In genomic region chr5:116024327-116024739, GRCm38 (mm10) we compare ENCODE assay signal across 7 mouse cellular contexts. TPM values are rescaled to one million over a fixed set of nuclear protein-coding genes. Genes with fewer than 3 reads are reported as not detected.
DNase-seq lines count a peak whose midpoint lies in the region; ATAC-seq and TF ChIP-seq lines count a peak whose summit lies in the region.

Gene Prkab1, minus strand, starts transcription at chr5:116024508.

- ATAC-seq in intestine, postnatal 0 days: peak; percentile 90
- peak; percentile 96 for ATAC-seq in midbrain, embryonic 12.5 days (ENCODE audit: low FRiP score, low read depth)

- H3K9me3 ChIP-seq in intestine, postnatal 0 days (ENCODE audit: control insufficient read depth): no peaks in the 10 kb centered on the region
- no peaks in the 10 kb centered on the region for H3K9me3 ChIP-seq in midbrain, embryonic 12.5 days

- TF ChIP-seq POLR2A in small intestine, adult 2 months (IDR thresholded peaks at IDR 0.05; ENCODE audit: low read depth, low read length): peak; percentile 84; the same call in 1 of the 2 replicates

- H3K36me3 ChIP-seq in intestine, postnatal 0 days (ENCODE audit: control insufficient read depth, insufficient read depth): peaks cover 21% of the 10 kb centered on the region
- H3K36me3 ChIP-seq in midbrain, embryonic 12.5 days: peaks cover 25% of the 10 kb centered on the region
- H3K36me3 ChIP-seq in small intestine, adult 2 months (ENCODE audit: control insufficient read depth, insufficient read depth, low read length): peaks cover 23% of the 10 kb centered on the region

- intact Hi-C loops in left cerebral cortex, postnatal 4 days (cut with DNase I): no loop called here

- H3K9ac ChIP-seq in intestine, postnatal 0 days (ENCODE audit: low read depth, low read length): peak within 1 kb of the TSS; percentile 56
- peak within 1 kb of the TSS; percentile 85 for H3K9ac ChIP-seq in midbrain, embryonic 12.5 days (replicated peaks)

- no peaks in the 10 kb centered on the region for H3K27me3 ChIP-seq in intestine, postnatal 0 days (replicated peaks; ENCODE audit: control insufficient read depth, insufficient read depth, low read length)
- 0 out of 2 replicates have a peak, but pooled peaks cover 3% of the 10 kb centered on the region for H3K27me3 ChIP-seq in midbrain, embryonic 12.5 days
- H3K27me3 ChIP-seq in small intestine, adult 2 months (ENCODE audit: control insufficient read depth, insufficient read depth, low read length): no peaks in the 10 kb centered on the region

- peak within 1 kb of the TSS; percentile 69 for H3K4me3 ChIP-seq in intestine, postnatal 0 days (ENCODE audit: low read depth, low read length)
- H3K4me3 ChIP-seq in midbrain, embryonic 12.5 days: peak within 1 kb of the TSS; percentile 91
- H3K4me3 ChIP-seq in small intestine, adult 2 months (ENCODE audit: low read depth, low read length): peak within 1 kb of the TSS; percentile 87

- H3K4me1 ChIP-seq in intestine, postnatal 0 days (replicated peaks; ENCODE audit: control insufficient read depth, insufficient read depth, low read length): peaks cover 4% of the 10 kb centered on the region
- peaks cover 16% of the 10 kb centered on the region for H3K4me1 ChIP-seq in midbrain, embryonic 12.5 days
- peaks cover 14% of the 10 kb centered on the region; the same call in 1 of the 2 replicates for H3K4me1 ChIP-seq in small intestine, adult 2 months (ENCODE audit: control insufficient read depth, insufficient read depth, insufficient read length, low read length)

- TF ChIP-seq CTCF in intestine, postnatal 0 days (IDR thresholded peaks at IDR 0.05; ENCODE audit: low read depth): peak; percentile 79
- TF ChIP-seq CTCF in small intestine, adult 2 months (IDR thresholded peaks at IDR 0.05; ENCODE audit: extremely low read depth, insufficient read length, insufficient replicate concordance, low read depth, low read length): peak; percentile 36; the same call in 1 of the 2 replicates

- H3K27ac ChIP-seq in intestine, postnatal 0 days (ENCODE audit: low read depth, low read length): peak within 1 kb of the TSS; percentile 84
- peak within 1 kb of the TSS; percentile 81 for H3K27ac ChIP-seq in midbrain, embryonic 12.5 days (replicated peaks)
- H3K27ac ChIP-seq in small intestine, adult 2 months (ENCODE audit: insufficient read depth, low read depth, low read length): peak within 1 kb of the TSS; percentile 81

- DNase-seq in adrenal gland, adult 8-10 months: peak; percentile 92
- peak; percentile 96 for DNase-seq in embryo, embryonic 9.5 days (ENCODE audit: extremely low spot score)
- DNase-seq in gonadal fat pad, adult 2 months (ENCODE audit: low read depth): no peak
- peak; percentile 94 for DNase-seq in left cerebral cortex, postnatal 4 days

- under 1% methylated on average over 46 of the region's 46 CpGs for WGBS in intestine, postnatal 0 days
- WGBS in midbrain, embryonic 12.5 days: under 1% methylated on average over 46 of the region's 46 CpGs
- WGBS in small intestine, adult 2 months: 1% methylated on average over 46 of the region's 46 CpGs

- peak within 1 kb of the TSS; percentile 67 for H3K4me2 ChIP-seq in intestine, postnatal 0 days (replicated peaks; ENCODE audit: low read depth)
- H3K4me2 ChIP-seq in midbrain, embryonic 12.5 days (replicated peaks): peak within 1 kb of the TSS; percentile 87

RNA-seq across cellular contexts. Expression of gene Prkab1, which starts in this region (rescaled TPM):
- 100 to 1,000 TPM in 1 of 4 experiments, 10 to 100 TPM in 3; 56.6 to 107 (median 62.1) TPM for total RNA-seq in adrenal gland, adult 8-10 months (2022)
- polyA plus RNA-seq in gonadal fat pad, adult 2 months (2012; rRNA removed): 67.0 and 84.8 TPM in 2 replicates
- 77.8 and 80.6 TPM in 2 replicates for polyA plus RNA-seq in intestine, postnatal 0 days (2015; fragmentation: Nextera tagmentation; extraction: Ambion mirVana)
- total RNA-seq in left cerebral cortex, postnatal 4 days (2021): 10 to 100 TPM; 33.3 to 38.9 TPM
- 58.6 and 63.0 TPM in 2 replicates for polyA plus RNA-seq in midbrain, embryonic 12.5 days (2016; fragmentation: Nextera tagmentation; extraction: Ambion mirVana)
- 37.8 and 73.8 TPM in 2 replicates for polyA plus RNA-seq in small intestine, adult 2 months (2012; rRNA removed)
